ENCODE assay signal across 8 mouse cellular contexts in genomic region chr11:115173549-115174339, GRCm38 (mm10). TPM values are rescaled to one million over a fixed set of nuclear protein-coding genes. Genes with fewer than 3 reads are reported as not detected.
DNase-seq lines count a peak whose midpoint lies in the region; ATAC-seq and TF ChIP-seq lines count a peak whose summit lies in the region.

No protein-coding gene starts in this region.

- no peak overlapping the region for H3K27ac ChIP-seq in heart, embryonic 13.5 days (replicated peaks)
- peak overlapping the region; percentile 79 for H3K27ac ChIP-seq in kidney, postnatal 0 days

- DNase-seq in heart, postnatal 10 days = no peak
- DNase-seq in R1 (ENCODE audit: low read depth, low spot score) = peak; percentile 81
- peak; percentile 51 for DNase-seq in kidney, postnatal 0 days (ENCODE audit: low spot score)
- DNase-seq in yolk sac, embryonic 10.5 days (ENCODE audit: low spot score) = no peak
- no peak for DNase-seq in cerebellum, postnatal 4 days (ENCODE audit: low spot score in 2 of 2)
- no peak for DNase-seq in gastrocnemius, postnatal 25 days

- H3K4me2 ChIP-seq in heart, embryonic 13.5 days = peak overlapping the region; percentile 24; the same call in 1 of the 2 replicates
- H3K4me2 ChIP-seq in kidney, postnatal 0 days (ENCODE audit: low read length) = peak overlapping the region; percentile 31

- H3K4me1 ChIP-seq in heart, embryonic 13.5 days = peaks cover 61% of the 10 kb centered on the region
- peaks cover 57% of the 10 kb centered on the region for H3K4me1 ChIP-seq in kidney, postnatal 0 days (replicated peaks; ENCODE audit: insufficient read depth, low read length)

- no peaks in the 10 kb centered on the region for H3K9me3 ChIP-seq in heart, embryonic 13.5 days
- no peaks in the 10 kb centered on the region for H3K9me3 ChIP-seq in kidney, postnatal 0 days (replicated peaks; ENCODE audit: low read length)

- no peak for TF ChIP-seq CTCF in kidney, postnatal 0 days (IDR thresholded peaks at IDR 0.05; ENCODE audit: low read depth)

- H3K27me3 ChIP-seq in heart, embryonic 13.5 days (replicated peaks) = peaks cover 32% of the 10 kb centered on the region
- H3K27me3 ChIP-seq in kidney, postnatal 0 days (ENCODE audit: insufficient read depth, low read length) = no peaks in the 10 kb centered on the region

- intact Hi-C loops in heart, postnatal 10 days (cut with DNase I) = no loop called here

- 0 out of 2 replicates have a peak overlapping the region, but pooled peaks have one; percentile 47 for H3K9ac ChIP-seq in heart, embryonic 13.5 days
- H3K9ac ChIP-seq in kidney, postnatal 0 days (ENCODE audit: low read depth, low read length) = no peak overlapping the region

- no peaks in the 10 kb centered on the region for H3K36me3 ChIP-seq in heart, embryonic 13.5 days
- 0 out of 2 replicates have a peak, but pooled peaks cover 4% of the 10 kb centered on the region for H3K36me3 ChIP-seq in kidney, postnatal 0 days (ENCODE audit: insufficient read depth, low read length)

- ATAC-seq in heart, embryonic 13.5 days (ENCODE audit: extremely low read depth, insufficient number of reproducible peaks, low FRiP score, low TSS enrichment) = no peak
- ATAC-seq in kidney, postnatal 0 days (replicated peaks; ENCODE audit: low FRiP score, low read depth) = peak; percentile 30
- 0 out of 2 replicates have a peak, but pooled peaks have one; percentile 53 for ATAC-seq in monocyte, adult 5-6 weeks (replicated peaks; ENCODE audit: insufficient number of reproducible peaks, low FRiP score, low TSS enrichment, poor library complexity, severe bottlenecking)

- WGBS in heart, embryonic 13.5 days = 23% methylated on average over 16 of the region's 16 CpGs
- WGBS in kidney, postnatal 0 days = 23% methylated on average over 16 of the region's 16 CpGs

- no peak overlapping the region for H3K4me3 ChIP-seq in heart, embryonic 13.5 days
- no peak overlapping the region for H3K4me3 ChIP-seq in kidney, postnatal 0 days (replicated peaks; ENCODE audit: low read depth, low read length)

RNA-seq across cellular contexts. Expression of gene Slc9a3r1, which starts 10.6 kb away (rescaled TPM):
- polyA plus RNA-seq in heart, embryonic 13.5 days (2015; fragmentation: Nextera tagmentation; extraction: Ambion mirVana) = 23.1 and 24.4 TPM in 2 replicates
- 10 to 100 TPM; 11.9 to 17.4 TPM for total RNA-seq in heart, postnatal 10 days (2021)
- 163 and 172 TPM in 2 replicates for polyA plus RNA-seq in kidney, postnatal 0 days (2015; fragmentation: Nextera tagmentation; extraction: Ambion mirVana)
- 65.9 to 104 TPM (median 70.4 TPM) in 3 replicates for total RNA-seq in monocyte, adult 5-6 weeks (2017)
- total RNA-seq in gastrocnemius, postnatal 25 days (2021) = 1 to 10 TPM; 2.3 to 3.9 TPM

RNA-seq across cellular contexts. Expression of gene Tmem104, which starts 13.5 kb away (rescaled TPM):
- polyA plus RNA-seq in heart, embryonic 13.5 days (2015; fragmentation: Nextera tagmentation; extraction: Ambion mirVana) = 7.1 and 7.7 TPM in 2 replicates
- total RNA-seq in heart, postnatal 10 days (2021) = 10 to 100 TPM; 10.9 TPM
- 12.0 and 12.6 TPM in 2 replicates for polyA plus RNA-seq in kidney, postnatal 0 days (2015; fragmentation: Nextera tagmentation; extraction: Ambion mirVana)
- 12.1 to 32.4 TPM (median 17.3 TPM) in 3 replicates for total RNA-seq in monocyte, adult 5-6 weeks (2017)
- 1 to 10 TPM; 4.1 to 5.8 TPM for total RNA-seq in gastrocnemius, postnatal 25 days (2021)

RNA-seq across cellular contexts. Expression of gene Nat9, which starts 13.9 kb away (rescaled TPM):
- polyA plus RNA-seq in heart, embryonic 13.5 days (2015; fragmentation: Nextera tagmentation; extraction: Ambion mirVana) = 13.8 and 19.0 TPM in 2 replicates
- total RNA-seq in heart, postnatal 10 days (2021) = 10 to 100 TPM; 14.8 to 19.9 TPM
- 26.8 TPM in 2 replicates for polyA plus RNA-seq in kidney, postnatal 0 days (2015; fragmentation: Nextera tagmentation; extraction: Ambion mirVana)
- total RNA-seq in monocyte, adult 5-6 weeks (2017) = 25.4 to 39.9 TPM (median 37.8 TPM) in 3 replicates
- 10 to 100 TPM; 10.7 to 13.2 TPM for total RNA-seq in gastrocnemius, postnatal 25 days (2021)

RNA-seq across cellular contexts. Expression of gene Cd300lf, which starts 40.0 kb away (rescaled TPM):
- polyA plus RNA-seq in heart, embryonic 13.5 days (2015; fragmentation: Nextera tagmentation; extraction: Ambion mirVana) = 0.37 and 0.38 TPM in 2 replicates
- under 1 TPM; 0.15 to 0.48 TPM for total RNA-seq in heart, postnatal 10 days (2021)
- polyA plus RNA-seq in kidney, postnatal 0 days (2015; fragmentation: Nextera tagmentation; extraction: Ambion mirVana) = 0.33 TPM in 2 replicates
- 20.4 to 32.5 TPM (median 25.8 TPM) in 3 replicates for total RNA-seq in monocyte, adult 5-6 weeks (2017)
- not detected for total RNA-seq in gastrocnemius, postnatal 25 days (2021)

Comparison
In these comparisons a context has a peak if more than half of its experiments do, and no peak if none do; other contexts are left out.
1. DNase-seq: peak in R1 (single experiment) and kidney, postnatal 0 days (single experiment); none in heart, postnatal 10 days (0 of 2), yolk sac, embryonic 10.5 days (single experiment), cerebellum, postnatal 4 days (0 of 2) and gastrocnemius, postnatal 25 days (single experiment).